Mouse (Mus musculus) liver, embryonic 16.5 days (tissue): Measurements from ENCODE around the gene Cxcr6. TPM values are rescaled to one million over a fixed set of nuclear protein-coding genes. Genes with fewer than 3 reads are reported as not detected.

ENCODE experiments used
- ATAC-seq: fragments of 200-750 bp; cut with Nextera tagmentation; 2 replicates; pipeline ENCODE4 v1.8.0; 2017; ENCODE audit warnings: low read depth, mild to moderate bottlenecking, moderate number of reproducible peaks, moderate library complexity
- H3K27ac ChIP-seq: fragments of 300-500 bp; sonication (generic); 2 replicates; pipeline ENCODE4 v1.5.1; 2014; ENCODE audit warnings: mild to moderate bottlenecking, low read length
- H3K27me3 ChIP-seq: fragments of 300-500 bp; sonication (generic); 2 replicates; pipeline ENCODE4 v1.6.1; 2014; ENCODE audit warnings: low read depth, low read length, mixed read lengths; ENCODE audit not compliant: control insufficient read depth, insufficient read depth
- H3K36me3 ChIP-seq: fragments of 300-500 bp; sonication (generic); 2 replicates; pipeline ENCODE4 v1.6.1; 2014; ENCODE audit warnings: mild to moderate bottlenecking; ENCODE audit not compliant: control insufficient read depth, insufficient read depth
- H3K4me1 ChIP-seq: fragments of 300-500 bp; sonication (generic); 2 replicates; pipeline ENCODE4 v1.6.1; 2014; ENCODE audit warnings: low read depth, low read length, mixed read lengths; ENCODE audit not compliant: control insufficient read depth
- H3K4me2 ChIP-seq: fragments of 300-500 bp; sonication (generic); 2 replicates; pipeline ENCODE4 v1.6.1; 2014; ENCODE audit warnings: low read depth, low read length, mixed read lengths
- H3K4me3 ChIP-seq: fragments of 300-500 bp; sonication (generic); 2 replicates; pipeline ENCODE4 v1.5.1; 2014; ENCODE audit warnings: low read depth, mild to moderate bottlenecking, low read length
- H3K9ac ChIP-seq: fragments of 300-500 bp; sonication (generic); 2 replicates; pipeline ENCODE4 v1.6.1; 2014; ENCODE audit warnings: low read depth, low read length
- H3K9me3 ChIP-seq: fragments of 300-500 bp; sonication (generic); replicated peaks from 2 replicates; pipeline ENCODE4 v1.6.1; 2016; ENCODE audit warnings: low read length; ENCODE audit not compliant: control insufficient read depth
- whole genome bisulfite sequencing: fragments of 180-500 bp; shearing (Covaris S2); extraction: QIAGEN DNeasy Blood & Tissue Kit; methylation state at CpG from one replicate; pipeline ENCODE4 v1.1.7; 2014; ENCODE audit not compliant: insufficient replicate concordance; 5-methylcytosine and 5-hydroxymethylcytosine counted together
- polyA plus RNA-seq: library from polyadenylated mRNA; unstranded; fragments of >200 nt; fragmentation: Nextera tagmentation; extraction: Ambion mirVana; gene quantifications from 2 replicates; pipeline ENCODE4 v1.2.1, GENCODE M21; 2015

Cxcr6 gene
- polyA plus RNA-seq, 1 experiment from 2014 or later: 0.13 TPM

- H3K27me3 ChIP-seq: no peaks in the 10 kb centered on the region
- under 1% methylated on average over 47 of the region's 47 CpGs for WGBS
- ATAC-seq: peak; percentile 94
- H3K9ac ChIP-seq: peak within 1 kb of the TSS; percentile 95
- no peaks in the 10 kb centered on the region for H3K9me3 ChIP-seq
- H3K27ac ChIP-seq: peak within 1 kb of the TSS; percentile 94
- peaks cover 24% of the 10 kb centered on the region for H3K4me1 ChIP-seq
- no peaks in the 10 kb centered on the region for H3K36me3 ChIP-seq
- peak within 1 kb of the TSS; percentile 97 for H3K4me3 ChIP-seq
- peak within 1 kb of the TSS; percentile 78 for H3K4me2 ChIP-seq
Observed at GRCm38 (mm10) chr9:123851713-123852448, 45.6 kb downstream of the Cxcr6 start, which contains the start of gene Fyco1. Gene Fyco1, minus strand, starts transcription at chr9:123851899.

DNA sequence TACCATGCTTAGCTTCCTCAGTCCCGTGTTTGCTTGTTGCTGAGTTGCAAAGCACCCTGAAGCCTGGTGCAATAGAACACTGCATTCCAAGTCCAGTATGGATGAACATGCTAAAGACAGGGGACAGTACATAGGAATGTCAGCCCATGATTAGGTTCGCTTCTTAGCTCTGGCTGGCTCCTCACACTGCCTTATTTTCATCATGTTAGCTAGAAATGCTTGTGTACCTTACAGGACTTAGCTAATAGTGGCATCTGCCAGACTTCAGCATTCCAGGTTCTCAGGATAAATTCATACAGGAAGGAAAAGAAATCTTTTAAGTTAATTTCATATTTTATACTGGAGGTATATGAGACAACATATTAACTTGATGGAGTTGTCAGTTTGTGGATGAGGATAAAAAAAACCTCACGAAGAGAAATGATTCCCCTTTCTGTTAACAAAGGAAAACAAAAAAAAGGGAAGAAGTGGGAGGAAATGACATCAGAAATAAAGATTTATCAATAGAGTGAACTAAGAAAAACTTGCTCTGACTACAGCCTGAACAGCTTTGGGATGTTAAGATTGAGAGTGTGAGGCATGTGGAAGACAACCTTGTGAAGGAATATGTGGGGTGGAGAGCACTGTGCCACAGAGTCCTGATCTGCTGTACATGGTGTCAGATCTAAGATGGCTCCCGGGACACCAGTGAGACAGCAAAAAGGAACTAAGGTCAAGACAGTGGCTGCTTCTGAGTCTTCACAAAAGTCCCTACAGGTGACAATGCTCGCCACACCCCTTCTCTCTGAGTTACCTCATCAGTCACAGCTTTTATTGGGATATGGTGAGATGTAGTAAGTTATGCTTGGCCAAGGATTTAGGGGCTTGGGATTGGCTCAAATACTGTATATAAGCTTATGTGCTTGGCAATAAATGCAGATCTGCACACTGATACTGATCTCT is 46.4 kb downstream of the Cxcr6 start:
- peaks cover 24% of the 10 kb centered on the region for H3K4me1 ChIP-seq
- no peaks in the 10 kb centered on the region for H3K36me3 ChIP-seq
- no peak for ATAC-seq
- WGBS: 44% methylated on average over 5 of the region's 5 CpGs
- H3K9ac ChIP-seq: peak overlapping the region; percentile 51
- peak overlapping the region; percentile 53 for H3K27ac ChIP-seq
- H3K27me3 ChIP-seq: no peaks in the 10 kb centered on the region
- peak overlapping the region; percentile 60 for H3K4me3 ChIP-seq
- peak overlapping the region; percentile 62 for H3K4me2 ChIP-seq
- H3K9me3 ChIP-seq: no peaks in the 10 kb centered on the region

DNA sequence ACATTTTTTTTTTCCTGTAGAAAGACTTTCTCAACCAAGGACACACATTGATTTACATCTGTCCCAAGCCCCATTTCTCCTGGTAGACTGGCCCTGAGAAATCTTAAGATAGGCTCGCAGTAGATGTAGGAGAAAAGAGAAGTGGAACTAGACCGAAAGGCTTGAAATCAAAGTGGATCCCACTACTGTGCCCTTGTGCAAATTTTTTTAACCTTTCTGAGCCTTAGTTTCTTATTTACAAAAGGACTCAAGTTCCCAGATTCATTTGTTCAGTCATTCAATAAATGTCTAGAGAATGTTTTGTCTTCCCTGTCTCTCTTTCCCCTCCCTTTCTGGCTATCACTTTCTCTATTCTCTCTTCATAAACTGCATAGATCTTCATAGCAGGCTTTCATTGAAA is 50.6 kb downstream of the Cxcr6 start:
- Histone ChIP-seq H3K27me3 (no peaks in the 10 kb centered on the region), H3K9ac (no peak overlapping the region), H3K4me3 (no peak overlapping the region), H3K27ac (no peak overlapping the region), H3K4me2 (no peak overlapping the region), H3K36me3 (no peaks in the 10 kb centered on the region), H3K4me1 (peaks cover 3% of the 10 kb centered on the region), H3K9me3 (no peaks in the 10 kb centered on the region)
- 48% methylated on average over 2 of the region's 2 CpGs for WGBS
- ATAC-seq: no peak

Other genes starting within 250 kb of the Cxcr6 start
- gene Slc6a20b, start 173.9 kb upstream of the Cxcr6 start, polyA plus RNA-seq: 0.24 and 0.25 TPM in 2 replicates
- gene Ccr9, start 128.0 kb upstream of the Cxcr6 start, polyA plus RNA-seq: 0.17 and 0.26 TPM in 2 replicates
- gene Slc6a20a, start 127.6 kb upstream of the Cxcr6 start, polyA plus RNA-seq: 3.4 and 4.0 TPM in 2 replicates
- gene Lztfl1, start 88.8 kb upstream of the Cxcr6 start, polyA plus RNA-seq: 16.0 and 19.4 TPM in 2 replicates
- 3.9 and 4.7 TPM in 2 replicates for gene Fyco1, start 45.4 kb downstream of the Cxcr6 start, polyA plus RNA-seq
- gene Xcr1, start 55.6 kb downstream of the Cxcr6 start, polyA plus RNA-seq: 0.02 and 0.06 TPM in 2 replicates
- 2.9 and 3.5 TPM in 2 replicates for gene Ccr1, start 162.2 kb downstream of the Cxcr6 start, polyA plus RNA-seq
- 0.07 TPM in 1 of 2 replicates, not detected in the other for gene Ccr1l1, start 171.9 kb downstream of the Cxcr6 start, polyA plus RNA-seq
- gene Ccr3, start 215.5 kb downstream of the Cxcr6 start, polyA plus RNA-seq: 0.14 and 0.18 TPM in 2 replicates